Mouse (Mus musculus) cerebellum, adult 2 months (tissue): ENCODE results near the gene Sav1.

Source experiments
- CTCF ChIP-seq: fragments of 200-500 bp; IDR thresholded peaks from 2 replicates; pipeline ENCODE4 v1.5.1; 2011; ENCODE audit warnings: low read depth, mild to moderate bottlenecking, control low read depth, low read length, moderate library complexity, borderline replicate concordance; ENCODE audit not compliant: insufficient read depth
- POLR2A ChIP-seq: fragments of 200-500 bp; IDR thresholded peaks from 2 replicates; pipeline ENCODE4 v1.6.1; 2011; ENCODE audit warnings: low read length, control low read depth, borderline replicate concordance; ENCODE audit not compliant: insufficient read depth

DNA sequence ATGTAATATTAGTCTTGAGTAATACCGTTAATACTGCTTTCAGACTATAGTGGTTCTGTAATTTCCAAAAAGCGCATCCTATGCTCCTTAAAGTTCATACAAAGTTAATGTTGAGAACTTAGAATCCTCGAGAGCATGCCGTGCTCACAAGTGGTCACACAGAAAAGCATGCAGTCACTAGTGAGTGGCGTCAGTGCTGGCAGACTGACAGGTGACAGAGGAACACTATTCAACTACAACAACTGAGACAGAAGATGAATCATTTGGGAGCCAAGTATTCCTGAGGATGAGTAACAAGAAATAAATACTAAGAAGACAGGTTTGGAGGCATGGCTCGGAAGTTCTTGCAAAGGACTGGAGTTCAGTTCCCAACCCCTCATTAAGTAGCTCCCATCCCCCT, 19.7 kb downstream of the Sav1 start:
- TF ChIP-seq CTCF (no peak), POLR2A (no peak)
